Mouse (Mus musculus) limb, embryonic 15.5 days (tissue): ENCODE measurements at regions not wholly inside any gene's neighbourhood (a gene's known extent, or its start where the extent isn't known, plus 50 kb on each side); places are given as distances from the start of the nearest gene placed in this dataset.

ENCODE experiments used
- ATAC-seq: fragments of 200-750 bp; cut with Nextera tagmentation; 2 replicates; pipeline ENCODE4 v1.8.0; 2017; ENCODE audit warnings: low read depth, moderate TSS enrichment; ENCODE audit not compliant: insufficient number of reproducible peaks, low FRiP score, low TSS enrichment
- H3K27ac ChIP-seq: fragments of 300-500 bp; sonication (generic); 2 replicates; pipeline ENCODE4 v1.5.1; 2015; ENCODE audit warnings: moderate library complexity, mild to moderate bottlenecking, inconsistent platforms
- H3K27me3 ChIP-seq: fragments of 300-500 bp; sonication (generic); 2 replicates; pipeline ENCODE4 v1.6.1; 2015; ENCODE audit warnings: inconsistent platforms
- H3K36me3 ChIP-seq: fragments of 300-500 bp; sonication (generic); 2 replicates; pipeline ENCODE4 v1.6.1; 2015; ENCODE audit warnings: inconsistent platforms
- H3K4me1 ChIP-seq: fragments of 300-500 bp; sonication (generic); 2 replicates; pipeline ENCODE4 v1.6.1; 2015; ENCODE audit warnings: inconsistent platforms
- H3K4me2 ChIP-seq: fragments of 300-500 bp; sonication (generic); 2 replicates; pipeline ENCODE4 v1.6.1; 2015; ENCODE audit warnings: mild to moderate bottlenecking, inconsistent platforms
- H3K4me3 ChIP-seq: fragments of 300-500 bp; sonication (generic); 2 replicates; pipeline ENCODE4 v1.5.1; 2015; ENCODE audit warnings: mild to moderate bottlenecking, inconsistent platforms
- H3K9ac ChIP-seq: fragments of 300-500 bp; sonication (generic); 2 replicates; pipeline ENCODE4 v1.6.1; 2015; ENCODE audit warnings: inconsistent platforms
- H3K9me3 ChIP-seq: fragments of 300-500 bp; sonication (generic); 2 replicates; pipeline ENCODE4 v1.6.1; 2016; ENCODE audit warnings: inconsistent platforms
- WGBS: fragments of 180-500 bp; shearing (Covaris S2); methylation state at CpG from one replicate; pipeline ENCODE4 v1.1.7; 2015; 5-methylcytosine and 5-hydroxymethylcytosine counted together

DNA sequence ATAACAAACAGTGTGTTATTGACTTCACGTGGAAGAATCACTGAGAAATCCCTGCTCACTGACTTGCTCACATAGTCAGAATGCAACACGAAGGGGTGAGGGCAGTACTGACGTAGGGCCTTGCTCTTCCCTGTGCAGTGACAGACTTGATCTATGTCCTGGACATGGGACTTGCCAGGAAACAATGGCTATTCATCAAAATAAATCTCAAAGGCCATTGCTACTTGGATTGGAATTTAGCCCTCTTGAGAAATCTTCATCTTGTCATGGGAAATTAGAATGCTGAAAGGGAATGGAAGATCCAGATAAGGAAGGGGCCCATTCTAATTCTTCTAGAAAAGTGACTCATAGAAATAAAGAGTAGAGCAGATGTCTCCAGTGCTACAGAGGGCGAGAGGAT lies 158.0 kb upstream of the Sstr4 start:
- WGBS, result 82% methylated on average over 4 of the region's 4 CpGs
- Histone ChIP-seq H3K27me3 (no peaks in the 10 kb centered on the region), H3K4me1 (no peaks in the 10 kb centered on the region), H3K9ac (no peak overlapping the region), H3K36me3 (no peaks in the 10 kb centered on the region), H3K27ac (no peak overlapping the region), H3K4me2 (no peak overlapping the region), H3K4me3 (no peak overlapping the region), H3K9me3 (no peaks in the 10 kb centered on the region)
- ATAC-seq, result no peak

DNA sequence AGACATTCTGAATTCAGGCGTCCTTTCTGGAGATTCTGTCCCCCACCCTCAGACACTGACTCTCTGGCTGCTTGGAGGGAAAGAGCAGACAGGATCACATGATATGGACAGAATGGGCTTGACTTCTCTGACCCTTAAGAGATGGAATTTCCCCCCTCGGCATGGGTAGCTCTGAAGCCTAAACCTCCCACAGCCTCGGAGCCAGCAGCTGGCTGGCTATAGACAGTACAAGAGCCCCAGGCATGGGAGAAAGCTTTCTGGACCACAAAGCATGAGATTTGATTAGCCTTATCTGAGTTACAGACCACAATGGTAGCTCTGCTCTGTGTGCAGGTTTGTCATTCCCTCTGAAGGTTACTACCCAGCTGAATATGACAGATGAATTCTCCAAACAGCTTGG lies 156.1 kb upstream of the Sstr4 start:
- H3K4me1 ChIP-seq, result no peaks in the 10 kb centered on the region
- 59% methylated on average over 3 of the region's 3 CpGs for WGBS
- no peaks in the 10 kb centered on the region for H3K27me3 ChIP-seq
- no peak for ATAC-seq
- H3K27ac ChIP-seq, result no peak overlapping the region
- no peak overlapping the region for H3K9ac ChIP-seq
- H3K4me3 ChIP-seq, result no peak overlapping the region
- H3K36me3 ChIP-seq, result no peaks in the 10 kb centered on the region
- H3K9me3 ChIP-seq, result no peaks in the 10 kb centered on the region
- H3K4me2 ChIP-seq, result no peak overlapping the region

DNA sequence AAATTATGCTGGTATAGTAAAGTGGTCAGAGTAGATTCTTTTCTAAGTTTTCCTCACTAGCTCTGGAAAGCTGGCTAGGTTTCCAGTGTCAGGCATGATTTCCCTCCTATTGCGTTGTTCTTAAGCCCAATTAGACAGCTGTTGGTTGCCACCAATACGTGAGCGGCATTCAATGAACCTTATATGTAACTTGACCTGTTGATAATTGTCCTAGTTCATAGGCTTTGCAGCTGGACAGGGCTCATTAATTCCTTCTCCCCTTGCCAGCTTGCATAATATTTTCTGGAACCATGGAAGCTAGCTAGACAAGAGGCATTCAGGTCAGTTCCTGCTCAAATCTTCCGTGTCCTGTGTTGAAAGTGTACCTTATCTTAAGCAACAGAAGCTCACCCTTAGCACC lies 152.9 kb upstream of the Sstr4 start:
- Histone ChIP-seq H3K4me3 (no peak overlapping the region), H3K36me3 (no peaks in the 10 kb centered on the region), H3K4me2 (no peak overlapping the region), H3K9ac (no peak overlapping the region), H3K27ac (no peak overlapping the region), H3K4me1 (no peaks in the 10 kb centered on the region), H3K9me3 (no peaks in the 10 kb centered on the region), H3K27me3 (no peaks in the 10 kb centered on the region)
- no peak for ATAC-seq
- 61% methylated on average over 4 of the region's 4 CpGs for WGBS

DNA sequence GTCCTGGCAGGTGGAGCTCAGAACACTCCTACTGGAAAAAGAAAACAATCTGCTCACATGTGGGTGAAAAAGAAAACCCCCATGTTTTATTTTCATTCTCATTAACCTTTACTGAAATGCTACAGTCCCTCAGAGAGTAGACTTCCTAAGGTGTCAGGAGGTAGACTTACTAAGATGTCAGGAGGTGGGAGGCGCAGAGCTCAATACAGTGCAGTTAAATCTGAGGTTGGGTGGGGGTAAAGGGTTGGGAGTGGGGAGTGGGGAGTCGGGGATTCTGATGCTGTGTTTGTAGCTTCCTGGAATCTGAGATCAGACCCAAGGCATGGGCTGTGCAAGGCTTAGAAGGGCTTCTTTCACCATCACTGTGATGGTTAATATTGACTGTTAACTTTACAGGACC lies 149.6 kb upstream of the Sstr4 start:
- Histone ChIP-seq H3K27me3 (no peaks in the 10 kb centered on the region), H3K4me1 (no peaks in the 10 kb centered on the region), H3K9me3 (no peaks in the 10 kb centered on the region), H3K4me3 (no peak overlapping the region), H3K9ac (no peak overlapping the region), H3K4me2 (no peak overlapping the region), H3K36me3 (no peaks in the 10 kb centered on the region), H3K27ac (no peak overlapping the region)
- no peak for ATAC-seq
- WGBS, result 71% methylated on average over 2 of the region's 2 CpGs

DNA sequence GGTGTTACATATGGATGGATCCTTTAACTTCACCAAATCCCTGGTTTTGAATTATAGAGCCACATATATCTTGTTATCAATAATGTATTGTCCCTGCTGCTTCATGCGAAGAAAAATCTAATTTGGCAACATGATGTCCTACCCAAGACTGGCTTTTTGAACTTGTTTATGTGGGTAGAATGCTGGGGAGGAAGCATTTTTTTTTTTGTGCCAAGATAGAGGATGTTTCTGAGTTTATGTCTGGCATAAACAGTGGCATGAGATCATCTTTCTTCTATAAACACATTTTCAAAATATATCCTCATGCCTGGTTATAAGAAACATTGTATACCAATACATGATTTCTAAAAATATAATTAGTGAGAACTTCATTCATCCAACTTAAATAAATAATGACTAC lies 144.2 kb upstream of the Sstr4 start:
- no peak overlapping the region for H3K4me2 ChIP-seq
- H3K27ac ChIP-seq, result no peak overlapping the region
- no peaks in the 10 kb centered on the region for H3K27me3 ChIP-seq
- H3K36me3 ChIP-seq, result no peaks in the 10 kb centered on the region
- no peak for ATAC-seq
- H3K9me3 ChIP-seq, result no peaks in the 10 kb centered on the region
- 92% methylated on average over 1 of the region's 1 CpGs for WGBS
- H3K4me1 ChIP-seq, result no peaks in the 10 kb centered on the region
- no peak overlapping the region for H3K4me3 ChIP-seq
- H3K9ac ChIP-seq, result no peak overlapping the region

DNA sequence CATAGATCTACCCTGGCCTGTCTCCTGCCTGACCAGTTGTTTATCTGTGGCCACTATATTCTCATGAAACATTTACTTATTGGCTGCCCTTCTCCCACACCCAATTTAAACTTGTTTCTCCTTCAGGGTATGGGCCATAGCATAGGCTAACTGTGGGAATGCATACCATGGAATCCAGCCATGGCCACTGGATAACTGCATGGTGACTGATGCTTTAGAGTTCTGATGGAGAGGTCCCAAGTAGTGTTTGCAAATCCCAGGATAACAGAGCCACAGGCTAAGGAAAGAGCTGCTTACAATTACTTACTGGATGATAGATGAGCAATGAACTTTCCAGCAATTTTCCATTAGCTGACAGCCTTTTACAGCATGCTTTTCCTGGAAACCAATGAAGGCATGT lies 139.5 kb upstream of the Sstr4 start:
- H3K9ac ChIP-seq, result no peak overlapping the region
- H3K36me3 ChIP-seq, result no peaks in the 10 kb centered on the region
- no peaks in the 10 kb centered on the region for H3K4me1 ChIP-seq
- no peaks in the 10 kb centered on the region for H3K9me3 ChIP-seq
- H3K4me3 ChIP-seq, result no peak overlapping the region
- H3K4me2 ChIP-seq, result no peak overlapping the region
- H3K27me3 ChIP-seq, result no peaks in the 10 kb centered on the region
- no peak overlapping the region for H3K27ac ChIP-seq
- no peak for ATAC-seq

DNA sequence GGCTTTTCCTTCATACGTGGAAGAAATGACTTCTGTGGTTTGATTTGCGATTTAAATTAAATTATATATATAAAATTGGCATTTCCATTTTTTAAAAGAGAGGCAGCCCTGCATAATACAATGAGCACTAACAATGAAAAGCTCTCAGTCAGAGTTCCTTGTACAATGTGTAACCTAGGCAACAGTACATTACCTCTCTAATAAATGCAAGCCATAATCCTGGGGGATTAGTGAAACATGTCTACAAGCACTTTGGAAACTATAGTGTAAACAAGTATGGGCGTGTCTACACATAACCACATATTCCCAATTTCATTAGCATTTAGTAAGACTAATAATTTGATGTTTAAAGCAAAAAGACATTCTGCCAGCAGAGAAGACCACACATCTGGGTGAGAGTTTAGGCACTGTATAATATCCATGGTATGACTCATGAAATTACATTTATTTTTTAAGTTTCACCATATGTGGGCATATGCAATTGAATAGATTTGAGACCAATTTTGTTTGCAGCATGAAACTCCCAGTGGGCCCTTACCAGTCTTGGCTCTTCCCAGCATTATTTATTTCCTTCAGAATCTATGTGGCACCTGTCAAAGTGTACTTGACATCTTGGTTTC lies 130.9 kb upstream of the Sstr4 start:
- Histone ChIP-seq H3K27ac (no peak overlapping the region), H3K4me2 (no peak overlapping the region), H3K36me3 (no peaks in the 10 kb centered on the region), H3K27me3 (no peaks in the 10 kb centered on the region), H3K4me3 (no peak overlapping the region), H3K9ac (no peak overlapping the region), H3K9me3 (no peaks in the 10 kb centered on the region), H3K4me1 (no peaks in the 10 kb centered on the region)
- ATAC-seq, result no peak
- WGBS, result 69% methylated on average over 3 of the region's 3 CpGs

DNA sequence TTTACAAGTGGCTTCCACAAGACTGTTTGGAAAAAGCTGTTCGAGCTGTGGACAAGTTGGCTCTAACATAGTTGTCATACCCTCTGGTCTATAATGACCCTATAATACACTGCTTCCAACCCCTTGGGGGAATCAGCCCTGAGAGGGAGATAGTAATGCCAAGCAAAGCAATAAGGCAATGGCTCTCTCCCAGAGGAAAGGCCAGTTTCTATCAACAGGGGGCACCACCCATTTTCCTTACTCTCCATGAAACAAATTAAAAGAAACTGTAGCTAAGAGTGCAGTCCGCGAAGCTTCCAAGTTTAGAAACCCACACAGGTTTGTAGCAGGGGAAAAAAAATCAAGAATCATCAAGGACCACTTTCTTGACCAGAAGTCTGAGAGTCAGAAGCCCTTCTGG lies 115.9 kb upstream of the Sstr4 start:
- Histone ChIP-seq H3K9me3 (no peaks in the 10 kb centered on the region), H3K27ac (no peak overlapping the region), H3K36me3 (no peaks in the 10 kb centered on the region), H3K9ac (no peak overlapping the region), H3K4me3 (no peak overlapping the region), H3K4me1 (no peaks in the 10 kb centered on the region), H3K4me2 (no peak overlapping the region), H3K27me3 (no peaks in the 10 kb centered on the region)
- no peak for ATAC-seq
- WGBS, result 82% methylated on average over 3 of the region's 3 CpGs

DNA sequence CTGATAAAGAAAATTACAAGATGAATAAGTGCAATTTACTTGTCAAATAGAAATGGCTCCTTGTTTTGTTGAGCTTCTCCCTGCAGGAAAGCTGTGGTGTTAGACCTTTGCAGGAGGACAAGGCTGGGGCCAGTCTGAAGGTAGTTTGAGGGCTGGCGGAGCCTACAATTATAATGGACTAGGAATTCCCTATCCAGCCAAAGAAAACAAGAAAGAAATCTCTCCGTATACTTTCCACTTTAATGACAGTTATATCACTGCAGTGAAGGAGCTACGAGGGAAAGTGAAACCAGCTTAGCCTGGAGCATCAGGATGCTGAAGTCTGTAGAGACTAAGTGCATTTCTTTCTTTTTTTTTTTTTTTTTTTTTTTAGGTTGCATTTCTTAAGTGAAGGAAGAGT lies 104.8 kb upstream of the Sstr4 start:
- no peaks in the 10 kb centered on the region for H3K9me3 ChIP-seq
- 43% methylated on average over 3 of the region's 3 CpGs for WGBS
- H3K36me3 ChIP-seq, result no peaks in the 10 kb centered on the region

DNA sequence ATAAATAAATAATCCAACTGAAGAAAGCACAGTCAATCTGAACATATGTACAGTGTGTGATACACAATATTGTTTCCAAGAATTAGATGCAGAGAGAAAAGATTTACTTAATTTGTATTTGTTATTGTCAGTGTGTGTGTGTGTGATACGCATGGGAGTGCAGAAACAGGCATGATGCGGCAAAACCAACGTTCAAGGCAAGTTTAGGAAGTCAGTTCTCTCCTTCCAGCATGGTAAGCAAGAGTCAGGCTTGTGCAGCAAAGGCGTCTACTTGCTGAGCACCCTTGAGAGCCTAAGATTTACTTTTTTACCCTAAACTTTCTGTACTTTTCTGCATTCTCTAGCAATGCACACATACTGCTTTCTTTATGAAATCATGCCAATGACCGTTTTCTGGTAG lies 102.7 kb upstream of the Sstr4 start:
- H3K36me3 ChIP-seq, result no peaks in the 10 kb centered on the region
- WGBS, result 87% methylated on average over 5 of the region's 5 CpGs
- no peaks in the 10 kb centered on the region for H3K9me3 ChIP-seq
- no peak for ATAC-seq
- H3K9ac ChIP-seq, result no peak overlapping the region
- H3K4me3 ChIP-seq, result no peak overlapping the region
- no peak overlapping the region for H3K4me2 ChIP-seq
- no peak overlapping the region for H3K27ac ChIP-seq
- no peaks in the 10 kb centered on the region for H3K27me3 ChIP-seq
- H3K4me1 ChIP-seq, result no peaks in the 10 kb centered on the region

More for the DNA sequence above, 104.8 kb upstream of the Sstr4 start:
- Histone ChIP-seq H3K27ac (no peak overlapping the region), H3K4me1 (no peaks in the 10 kb centered on the region), H3K9ac (no peak overlapping the region), H3K4me2 (no peak overlapping the region), H3K4me3 (no peak overlapping the region), H3K27me3 (no peaks in the 10 kb centered on the region)
- ATAC-seq, result no peak

DNA sequence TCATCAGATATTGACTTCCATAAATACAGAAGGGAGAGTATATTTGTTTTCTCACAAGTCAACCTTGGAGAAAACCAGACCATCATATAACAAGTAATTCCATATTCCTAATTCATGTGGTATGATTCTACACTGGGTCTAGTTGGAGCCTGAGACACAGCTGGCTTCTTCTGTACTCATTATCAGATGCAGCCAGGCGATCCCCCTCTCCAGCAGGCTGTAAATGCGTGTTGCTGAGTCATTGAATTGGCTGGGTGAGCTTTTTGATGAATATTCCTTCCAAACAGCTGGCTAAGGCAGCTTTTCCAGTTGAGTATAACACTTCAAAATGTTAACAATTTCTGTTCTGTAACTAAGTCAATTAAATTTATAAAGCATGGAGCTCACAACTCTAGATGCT lies 102.2 kb upstream of the Sstr4 start:
- no peaks in the 10 kb centered on the region for H3K9me3 ChIP-seq
- 30% methylated on average over 2 of the region's 2 CpGs for WGBS
- no peak for ATAC-seq

DNA sequence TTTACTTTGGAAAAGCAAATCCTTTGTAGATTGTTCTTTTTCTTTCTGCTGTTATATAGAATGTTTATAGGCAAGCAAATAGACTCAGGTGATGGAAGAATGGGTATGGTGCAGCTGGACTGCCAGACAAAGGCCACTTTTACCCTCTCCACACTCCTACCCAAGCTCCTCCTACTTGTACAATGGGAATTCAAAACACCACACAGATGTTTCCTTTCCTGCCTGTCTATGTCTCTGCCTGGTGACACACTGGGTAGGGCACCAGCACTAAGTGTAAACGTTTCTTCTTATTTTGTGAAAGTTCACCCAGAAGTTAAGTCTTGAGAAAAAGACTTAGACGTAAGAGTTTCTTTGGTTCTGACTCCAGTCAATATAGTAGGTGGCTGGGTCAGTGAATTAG lies 94.3 kb upstream of the Sstr4 start:
- Histone ChIP-seq H3K27me3 (no peaks in the 10 kb centered on the region), H3K36me3 (no peaks in the 10 kb centered on the region), H3K9me3 (no peaks in the 10 kb centered on the region), H3K4me1 (no peaks in the 10 kb centered on the region), H3K27ac (no peak overlapping the region), H3K4me2 (no peak overlapping the region), H3K4me3 (no peak overlapping the region), H3K9ac (no peak overlapping the region)
- ATAC-seq, result no peak
- WGBS, result 63% methylated on average over 2 of the region's 2 CpGs

More for the DNA sequence above, 102.2 kb upstream of the Sstr4 start:
- H3K4me3 ChIP-seq, result no peak overlapping the region
- no peaks in the 10 kb centered on the region for H3K4me1 ChIP-seq
- H3K36me3 ChIP-seq, result no peaks in the 10 kb centered on the region
- H3K4me2 ChIP-seq, result no peak overlapping the region
- no peak overlapping the region for H3K27ac ChIP-seq
- no peak overlapping the region for H3K9ac ChIP-seq
- H3K27me3 ChIP-seq, result no peaks in the 10 kb centered on the region

DNA sequence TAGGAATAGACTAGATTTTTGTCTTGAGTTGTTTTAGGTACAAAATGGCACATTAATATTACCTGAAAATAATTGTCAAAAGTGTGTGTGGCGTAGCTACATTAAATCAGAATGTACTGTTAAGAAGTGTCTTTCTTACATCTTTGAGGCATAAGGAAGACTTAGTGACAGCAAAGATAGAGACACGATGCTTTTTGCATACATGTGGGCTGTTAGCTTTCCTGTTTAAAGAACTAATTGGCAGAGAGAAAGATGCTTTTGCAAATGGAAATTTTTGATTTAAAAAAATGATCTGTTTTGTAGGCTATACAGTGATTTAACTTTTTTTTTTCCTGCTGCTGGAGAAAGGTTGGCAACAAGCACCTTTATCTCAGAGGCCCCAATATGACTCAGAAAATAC lies 82.9 kb upstream of the Sstr4 start:
- no peak overlapping the region for H3K4me2 ChIP-seq
- H3K9ac ChIP-seq, result no peak overlapping the region
- no peak overlapping the region for H3K4me3 ChIP-seq
- H3K36me3 ChIP-seq, result no peaks in the 10 kb centered on the region
- no peaks in the 10 kb centered on the region for H3K4me1 ChIP-seq
- H3K9me3 ChIP-seq, result no peaks in the 10 kb centered on the region
- no peak for ATAC-seq
- H3K27ac ChIP-seq, result no peak overlapping the region
- WGBS, result 85% methylated on average over 2 of the region's 2 CpGs
- H3K27me3 ChIP-seq, result no peaks in the 10 kb centered on the region
